Mouse (Mus musculus): ENCODE measurements around the gene Pde12. TPM values are rescaled to one million over a fixed set of nuclear protein-coding genes. Genes with fewer than 3 reads are reported as not detected.
"Not testable (repeated sequence)": the region's sequence is repeated elsewhere in the genome, so short reads cannot be mapped to it uniquely, and the experiment has no call there.

The Pde12 gene
- polyA plus RNA-seq, 1 experiment, result 3.9 TPM

- no peaks in the 10 kb centered on the region for H3K36me3 ChIP-seq (ENCODE audit: control insufficient read depth, insufficient read depth, low read length)
- peaks cover 4% of the 10 kb centered on the region; the same call in 1 of the 2 replicates for H3K4me1 ChIP-seq (ENCODE audit: control insufficient read depth, insufficient read depth, low read length)
- peak; percentile 67 for DNase-seq
- WGBS, result 9% methylated on average over 12 of the region's 12 CpGs
- peak; percentile 51 for TF ChIP-seq CTCF (conservative IDR thresholded peaks at IDR 0.05; ENCODE audit: insufficient read depth, insufficient read length, low read depth, low read length)
- TF ChIP-seq POLR2A (IDR thresholded peaks at IDR 0.05; ENCODE audit: low read depth, low read length), result no peak
- no peaks in the 10 kb centered on the region for H3K27me3 ChIP-seq (replicated peaks; ENCODE audit: control insufficient read depth, insufficient read depth, low read length)
- H3K4me3 ChIP-seq (ENCODE audit: insufficient read depth, low read depth, low read length), result peak overlapping the region; percentile 9; the same call in 1 of the 2 replicates
- H3K27ac ChIP-seq (ENCODE audit: insufficient read depth, low read depth, low read length), result peak overlapping the region; percentile 56
Observed at GRCm38 (mm10) chr14:26675371-26675770, 5.7 kb upstream of the Pde12 start.

DNA sequence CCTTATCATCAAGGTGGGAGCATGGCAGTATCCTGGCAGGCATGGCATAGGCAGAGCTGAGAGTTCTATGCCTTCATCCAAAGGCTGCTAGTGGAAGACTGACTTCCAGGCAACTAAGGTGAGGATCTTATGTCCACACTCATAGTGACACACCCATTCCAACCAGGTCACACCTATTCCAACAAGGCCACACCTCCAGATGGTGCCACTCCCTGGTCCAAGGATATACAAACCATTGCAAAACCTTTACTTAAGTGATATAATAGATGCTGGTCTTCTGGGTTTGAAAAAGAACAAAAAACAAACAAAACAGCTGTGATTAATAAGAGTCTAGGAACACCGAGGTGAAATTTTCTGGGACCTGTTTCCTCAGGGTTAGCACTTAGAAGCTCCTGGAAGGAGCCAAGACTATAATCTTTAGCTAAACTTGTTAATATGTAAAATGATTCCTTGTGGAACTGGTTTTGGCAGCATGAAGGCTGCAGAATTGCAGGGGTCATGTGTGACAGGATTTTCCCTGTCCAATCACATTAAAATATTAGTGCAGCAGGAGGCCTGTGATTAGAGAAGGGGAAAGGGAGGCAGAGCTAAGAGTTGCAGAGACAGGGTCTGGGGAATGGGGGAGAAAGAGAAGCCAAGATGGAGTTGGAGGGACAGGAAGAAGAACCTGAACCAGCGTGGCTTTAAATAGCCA lies 4.9 kb upstream of the Pde12 start:
- not testable (repeated sequence) for H3K27me3 ChIP-seq (replicated peaks; ENCODE audit: control insufficient read depth, insufficient read depth, low read length); H3K4me1 ChIP-seq (ENCODE audit: control insufficient read depth, insufficient read depth, low read length); H3K36me3 ChIP-seq (ENCODE audit: control insufficient read depth, insufficient read depth, low read length); H3K4me3 ChIP-seq (ENCODE audit: insufficient read depth, low read depth, low read length)
- peak overlapping the region; percentile 69; the same call in 1 of the 2 replicates for H3K27ac ChIP-seq (ENCODE audit: insufficient read depth, low read depth, low read length)
- WGBS, result 44% methylated on average over 2 of the region's 2 CpGs
- peak; percentile 71 for DNase-seq

GRCm38 (mm10) chr14:26671870-26672615 lies 2.4 kb upstream of the Pde12 start:
- 63% methylated on average over 17 of the region's 17 CpGs for WGBS
- DNase-seq; H3K27ac ChIP-seq (ENCODE audit: insufficient read depth, low read depth, low read length); H3K27me3 ChIP-seq (replicated peaks; ENCODE audit: control insufficient read depth, insufficient read depth, low read length); H3K4me1 ChIP-seq (ENCODE audit: control insufficient read depth, insufficient read depth, low read length); H3K36me3 ChIP-seq (ENCODE audit: control insufficient read depth, insufficient read depth, low read length); H3K4me3 ChIP-seq (ENCODE audit: insufficient read depth, low read depth, low read length): not testable (repeated sequence)

DNA sequence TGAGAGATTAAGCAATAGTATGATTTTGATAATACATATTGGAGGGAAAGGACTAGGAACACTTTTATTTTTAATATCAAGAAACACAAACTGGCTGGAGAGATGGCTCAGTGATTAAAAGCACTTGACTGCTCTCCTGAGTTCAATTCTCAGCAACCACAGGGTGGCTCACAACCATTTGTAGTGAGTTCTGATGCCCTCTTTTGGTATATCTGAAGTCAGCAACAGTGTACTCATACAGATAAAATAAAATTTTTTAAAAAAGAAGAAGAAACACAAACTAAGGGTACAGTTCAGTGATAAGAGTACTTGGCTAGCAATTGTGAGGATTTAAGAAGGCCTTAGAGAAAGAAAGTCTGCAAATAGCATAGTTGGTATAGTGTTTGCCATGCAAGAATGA lies 1.3 kb upstream of the Pde12 start:
- no peak for TF ChIP-seq CTCF (conservative IDR thresholded peaks at IDR 0.05; ENCODE audit: insufficient read depth, insufficient read length, low read depth, low read length)
- no peak for TF ChIP-seq POLR2A (IDR thresholded peaks at IDR 0.05; ENCODE audit: low read depth, low read length)
- no peak overlapping the region for H3K4me3 ChIP-seq (ENCODE audit: insufficient read depth, low read depth, low read length)
- H3K4me1 ChIP-seq (ENCODE audit: control insufficient read depth, insufficient read depth, low read length), result peaks cover 7% of the 10 kb centered on the region; the same call in 1 of the 2 replicates
- no peaks in the 10 kb centered on the region for H3K27me3 ChIP-seq (replicated peaks; ENCODE audit: control insufficient read depth, insufficient read depth, low read length)
- 0 out of 2 replicates have a peak, but pooled peaks cover 1% of the 10 kb centered on the region for H3K36me3 ChIP-seq (ENCODE audit: control insufficient read depth, insufficient read depth, low read length)
- no peak overlapping the region for H3K27ac ChIP-seq (ENCODE audit: insufficient read depth, low read depth, low read length)
- no peak for DNase-seq

DNA sequence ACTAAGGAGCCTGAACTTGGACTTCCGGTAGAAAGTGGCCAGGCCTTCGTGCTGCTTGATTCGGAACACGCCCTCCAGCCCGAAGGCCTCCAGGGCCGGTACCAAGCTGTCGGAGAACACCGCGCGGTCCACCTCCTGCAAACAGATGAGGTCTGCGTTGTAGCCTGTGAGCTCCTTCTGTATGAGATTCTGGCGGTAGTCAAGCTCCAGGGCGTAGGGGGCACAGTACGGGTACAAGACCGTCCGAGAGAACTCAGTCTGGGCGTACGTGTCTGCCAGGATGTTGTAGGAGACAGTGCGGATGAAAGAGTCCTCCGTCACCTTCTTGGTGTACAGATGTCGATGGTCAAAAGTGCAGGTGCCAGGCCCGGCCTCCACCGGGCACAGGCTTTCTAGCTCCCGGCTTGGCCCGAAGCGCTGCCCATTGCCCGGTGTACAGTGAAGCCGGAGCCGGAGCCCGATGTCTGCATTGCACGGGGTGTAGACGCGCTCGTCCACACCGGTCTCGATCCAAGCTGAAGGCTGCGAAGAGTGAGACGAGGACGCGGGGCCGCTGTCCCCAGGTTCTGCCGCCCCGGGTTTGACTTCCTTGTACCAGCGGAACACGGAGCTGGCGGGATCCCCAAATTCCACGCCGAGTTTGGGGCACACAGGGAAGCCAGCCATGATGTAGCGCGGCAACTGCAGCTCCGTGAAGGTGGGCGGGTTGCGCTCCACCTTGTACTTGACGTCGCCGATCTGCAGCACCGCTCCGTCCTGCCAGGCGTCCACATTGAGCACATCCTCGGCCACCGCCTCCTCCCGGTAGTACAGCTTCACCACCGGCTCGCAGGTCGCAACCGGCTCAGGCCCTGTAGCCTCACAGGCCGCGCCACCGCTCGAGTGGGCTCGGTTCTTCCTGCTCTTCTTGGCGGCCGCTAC lies 1.1 kb downstream of the Pde12 start:
- H3K4me1 ChIP-seq (ENCODE audit: control insufficient read depth, insufficient read depth, low read length), result peaks cover 4% of the 10 kb centered on the region; the same call in 1 of the 2 replicates
- under 1% methylated on average over 72 of the region's 73 CpGs for WGBS
- H3K36me3 ChIP-seq (ENCODE audit: control insufficient read depth, insufficient read depth, low read length), result peaks cover 5% of the 10 kb centered on the region; the same call in 1 of the 2 replicates
- DNase-seq, result peak; percentile 29
- no peaks in the 10 kb centered on the region for H3K27me3 ChIP-seq (replicated peaks; ENCODE audit: control insufficient read depth, insufficient read depth, low read length)
- TF ChIP-seq POLR2A (IDR thresholded peaks at IDR 0.05; ENCODE audit: low read depth, low read length) (no peak), CTCF (conservative IDR thresholded peaks at IDR 0.05; ENCODE audit: insufficient read depth, insufficient read length, low read depth, low read length) (no peak)
- H3K4me3 ChIP-seq (ENCODE audit: insufficient read depth, low read depth, low read length), result peak overlapping the region; percentile 96
- H3K27ac ChIP-seq (ENCODE audit: insufficient read depth, low read depth, low read length), result peak overlapping the region; percentile 56

DNA sequence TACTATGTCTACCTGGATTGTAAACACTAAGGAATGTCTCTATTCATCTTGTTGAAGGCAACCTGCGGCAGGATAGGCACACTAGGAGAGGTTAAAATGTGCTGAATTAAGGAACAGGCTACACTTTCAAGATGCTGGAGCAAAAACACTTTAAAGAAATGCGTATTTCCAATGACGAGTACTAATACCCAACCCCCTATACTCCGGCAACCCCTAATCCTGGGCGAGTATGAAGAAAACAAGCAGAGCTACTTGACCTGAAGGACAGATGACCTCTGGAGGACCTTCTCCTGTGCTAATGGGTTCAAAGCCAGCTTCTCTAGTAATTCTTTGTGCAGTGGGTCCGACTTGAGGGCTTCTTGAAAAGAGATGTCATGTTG lies 1.7 kb downstream of the Pde12 start:
- H3K27me3 ChIP-seq (replicated peaks; ENCODE audit: control insufficient read depth, insufficient read depth, low read length), result no peaks in the 10 kb centered on the region
- 0 out of 2 replicates have a peak overlapping the region, but pooled peaks have one; percentile 56 for H3K27ac ChIP-seq (ENCODE audit: insufficient read depth, low read depth, low read length)

More for the DNA sequence above, 1.7 kb downstream of the Pde12 start:
- Histone ChIP-seq H3K4me1 (ENCODE audit: control insufficient read depth, insufficient read depth, low read length) (peaks cover 4% of the 10 kb centered on the region; the same call in 1 of the 2 replicates), H3K4me3 (ENCODE audit: insufficient read depth, low read depth, low read length) (peak overlapping the region; percentile 96), H3K36me3 (ENCODE audit: control insufficient read depth, insufficient read depth, low read length) (peaks cover 5% of the 10 kb centered on the region; the same call in 1 of the 2 replicates)
- DNase-seq, result no peak
- 19% methylated on average over 6 of the region's 6 CpGs for WGBS
- no peak for TF ChIP-seq POLR2A (IDR thresholded peaks at IDR 0.05; ENCODE audit: low read depth, low read length)
- no peak for TF ChIP-seq CTCF (conservative IDR thresholded peaks at IDR 0.05; ENCODE audit: insufficient read depth, insufficient read length, low read depth, low read length)

All from kidney, adult 2 months (tissue).